Mouse (Mus musculus) gastrocnemius, postnatal 4 days (tissue): Measurements from ENCODE around the gene Phlda3. TPM values are rescaled to one million over a fixed set of nuclear protein-coding genes. Genes with fewer than 3 reads are reported as not detected.

Experiments
- total RNA-seq, 2 experiments: library from RNA; stranded (reverse); gene quantifications; 2 replicates each; pipeline ENCODE4 v1.2.3; 2021

Gene Phlda3
- total RNA-seq, 2 experiments from 2014 or later = 30.6 to 38.0 TPM

Other genes starting within 250 kb of the Phlda3 start
- 10 to 100 TPM; 33.0 to 36.0 TPM for gene Nav1, start 158.8 kb upstream of the Phlda3 start, total RNA-seq
- gene Csrp1, start 46.1 kb upstream of the Phlda3 start, total RNA-seq = 100 to 1,000 TPM; 109 to 114 TPM
- 100 to 1,000 TPM; 298 to 331 TPM for gene Tnni1, start 13.3 kb downstream of the Phlda3 start, total RNA-seq
- under 1 TPM; 0.39 to 0.44 TPM for gene Lad1, start 52.5 kb downstream of the Phlda3 start, total RNA-seq
- 100 to 1,000 TPM; 160 to 174 TPM for gene Tnnt2, start 70.2 kb downstream of the Phlda3 start, total RNA-seq
- gene Pkp1, start 153.1 kb downstream of the Phlda3 start, total RNA-seq = under 1 TPM; 0.42 to 0.49 TPM
- 10 to 100 TPM; 17.4 to 32.9 TPM for gene Igfn1, start 240.2 kb downstream of the Phlda3 start, total RNA-seq
- gene Tmem9, start 242.0 kb downstream of the Phlda3 start, total RNA-seq = 10 to 100 TPM; 43.6 to 63.7 TPM